Mouse (Mus musculus) splenic B cell, adult 2 months (primary cell): ENCODE measurements around the gene Dbp.

Experiments
- DNase-seq: peaks from one replicate; pipeline ENCODE4 v3.0.0-alpha.2; 2011; ENCODE audit warnings: low read depth, low spot score
- H3K27me3 ChIP-seq: 2 replicates; pipeline ENCODE4 v1.6.1; 2012; ENCODE audit warnings: mild to moderate bottlenecking, low read length, moderate library complexity, mixed read lengths; ENCODE audit not compliant: control insufficient read depth, poor library complexity, insufficient read depth, severe bottlenecking
- H3K36me3 ChIP-seq: 2 replicates; pipeline ENCODE4 v1.6.1; 2012; ENCODE audit warnings: mild to moderate bottlenecking, low read length, moderate library complexity, mixed read lengths; ENCODE audit not compliant: control insufficient read depth, poor library complexity, insufficient read depth, severe bottlenecking

The Dbp gene

GRCm38 (mm10) chr7:45713396-45713795 lies 8.5 kb downstream of the Dbp start:
- no peak for DNase-seq
- H3K36me3 ChIP-seq, result peaks cover 9% of the 10 kb centered on the region
- H3K27me3 ChIP-seq, result no peaks in the 10 kb centered on the region

GRCm38 (mm10) chr7:45713881-45714520 lies 9.1 kb downstream of the Dbp start:
- Histone ChIP-seq H3K36me3 (peaks cover 9% of the 10 kb centered on the region), H3K27me3 (no peaks in the 10 kb centered on the region)
- no peak for DNase-seq

- Histone ChIP-seq H3K27me3 (no peaks in the 10 kb centered on the region), H3K36me3 (peaks cover 10% of the 10 kb centered on the region)
- DNase-seq, result no peak
Measured at GRCm38 (mm10) chr7:45714630-45715089, 9.8 kb downstream of the Dbp start.

- Histone ChIP-seq H3K36me3 (peaks cover 14% of the 10 kb centered on the region), H3K27me3 (no peaks in the 10 kb centered on the region)
- peak; percentile 96 for DNase-seq
Measured at GRCm38 (mm10) chr7:45715090-45715708, 10.3 kb downstream of the Dbp start, which contains the start of gene Rpl18. Rpl18 (plus strand) TSS chr7:45715457.

GRCm38 (mm10) chr7:45715741-45716459 lies 11.0 kb downstream of the Dbp start:
- Histone ChIP-seq H3K36me3 (peaks cover 13% of the 10 kb centered on the region), H3K27me3 (no peaks in the 10 kb centered on the region)
- DNase-seq, result no peak

GRCm38 (mm10) chr7:45716460-45716857 lies 11.6 kb downstream of the Dbp start:
- H3K36me3 ChIP-seq, result peaks cover 15% of the 10 kb centered on the region
- no peak for DNase-seq
- H3K27me3 ChIP-seq, result no peaks in the 10 kb centered on the region

- no peaks in the 10 kb centered on the region for H3K27me3 ChIP-seq
- H3K36me3 ChIP-seq, result peaks cover 15% of the 10 kb centered on the region
- DNase-seq, result no peak
Measured at GRCm38 (mm10) chr7:45716952-45717917, 12.3 kb downstream of the Dbp start.

- Histone ChIP-seq H3K27me3 (no peaks in the 10 kb centered on the region), H3K36me3 (peaks cover 11% of the 10 kb centered on the region)
- DNase-seq, result peak; percentile 99
Measured at GRCm38 (mm10) chr7:45717918-45718297, 13.0 kb downstream of the Dbp start, which contains the start of gene Sphk2. Sphk2 (minus strand) TSS chr7:45718002.

GRCm38 (mm10) chr7:45718331-45718730 lies 13.4 kb downstream of the Dbp start:
- no peak for DNase-seq
- no peaks in the 10 kb centered on the region for H3K27me3 ChIP-seq
- H3K36me3 ChIP-seq, result peaks cover 9% of the 10 kb centered on the region

GRCm38 (mm10) chr7:45719180-45719579 lies 14.3 kb downstream of the Dbp start:
- Histone ChIP-seq H3K27me3 (no peaks in the 10 kb centered on the region), H3K36me3 (peaks cover 9% of the 10 kb centered on the region)
- DNase-seq, result no peak

GRCm38 (mm10) chr7:45719738-45720412 lies 15.0 kb downstream of the Dbp start:
- peaks cover 9% of the 10 kb centered on the region for H3K36me3 ChIP-seq
- H3K27me3 ChIP-seq, result no peaks in the 10 kb centered on the region
- no peak for DNase-seq

GRCm38 (mm10) chr7:45720413-45721233 lies 15.7 kb downstream of the Dbp start, which contains the start of gene Fam83e:
Fam83e (plus strand) TSS chr7:45721212.
- no peaks in the 10 kb centered on the region for H3K27me3 ChIP-seq
- no peak for DNase-seq
- H3K36me3 ChIP-seq, result peaks cover 9% of the 10 kb centered on the region

- no peak for DNase-seq
- Histone ChIP-seq H3K27me3 (no peaks in the 10 kb centered on the region), H3K36me3 (peaks cover 9% of the 10 kb centered on the region)
Measured at GRCm38 (mm10) chr7:45721234-45721571, 16.3 kb downstream of the Dbp start.
